Mouse (Mus musculus) embryo, embryonic 11.5 days (tissue): ENCODE data around the gene Cys1.
"Not testable (repeated sequence)": the region's sequence is repeated elsewhere in the genome, so short reads cannot be mapped to it uniquely, and the experiment has no call there.

Experiments used
- DNase-seq: peaks from one replicate; pipeline ENCODE4 v3.0.0-alpha.2; 2012; ENCODE audit warnings: low read depth, low spot score

Cys1 gene

DNA sequence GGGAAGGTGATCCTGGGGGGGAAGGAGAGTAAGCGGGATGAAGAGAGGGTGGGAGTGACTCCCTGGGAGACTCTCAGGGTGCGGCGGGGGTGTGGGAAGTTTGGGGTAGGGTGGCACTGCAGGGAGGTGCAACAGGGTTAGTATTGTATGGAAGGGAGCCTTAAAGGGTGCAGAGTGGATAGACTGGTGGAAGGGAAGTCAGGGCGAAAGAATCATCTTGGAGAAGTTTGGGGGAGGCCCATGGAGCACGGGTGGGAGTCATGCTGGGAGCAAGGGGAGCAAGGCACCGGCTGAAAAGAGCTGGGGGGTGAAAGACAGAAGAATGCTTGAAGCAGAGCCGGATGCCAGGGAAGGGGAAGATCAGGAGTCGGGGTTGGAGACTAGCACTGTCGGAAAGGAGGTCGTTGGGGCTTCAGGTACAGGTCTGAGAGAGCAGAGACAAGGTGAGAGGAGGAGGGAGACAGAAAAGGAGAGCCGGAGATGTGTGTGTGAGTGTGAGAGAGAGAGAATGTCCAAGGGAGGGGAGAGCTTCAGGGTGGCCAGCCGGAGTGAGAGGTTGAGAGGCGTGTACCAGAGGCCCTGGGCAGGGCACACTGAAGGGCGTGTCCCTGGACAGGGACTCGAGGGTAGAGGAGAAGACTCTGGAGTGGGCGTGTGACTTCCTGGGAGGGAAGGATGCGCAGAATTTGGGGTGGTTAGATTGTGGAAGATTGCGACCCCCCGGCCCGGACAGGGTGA is at the start of gene Cys1:
Gene Cys1, minus strand, starts transcription at position 528 of the 738 bp plus-strand sequence.
- no peak for DNase-seq

DNA sequence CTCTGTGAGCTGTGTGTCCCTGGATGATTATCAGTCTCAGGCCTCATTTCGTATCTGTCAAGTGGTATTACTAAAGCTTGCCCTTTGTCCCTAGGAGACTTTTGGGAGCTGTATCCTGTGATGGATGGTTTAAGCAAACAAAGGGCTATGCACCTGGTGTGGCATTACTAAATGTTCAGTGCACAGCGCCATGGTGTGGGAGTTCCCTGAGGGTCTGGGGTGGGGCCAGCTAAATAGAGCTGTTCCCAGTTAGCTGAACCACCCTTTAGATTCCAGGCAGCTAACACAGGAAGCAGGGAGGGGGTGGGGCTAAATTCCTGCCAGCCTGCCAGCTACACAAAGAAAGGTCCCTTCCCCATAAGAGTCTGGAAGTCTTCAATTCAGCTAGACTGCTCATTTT is 42.8 kb upstream of the Cys1 start:
- no peak for DNase-seq

DNA sequence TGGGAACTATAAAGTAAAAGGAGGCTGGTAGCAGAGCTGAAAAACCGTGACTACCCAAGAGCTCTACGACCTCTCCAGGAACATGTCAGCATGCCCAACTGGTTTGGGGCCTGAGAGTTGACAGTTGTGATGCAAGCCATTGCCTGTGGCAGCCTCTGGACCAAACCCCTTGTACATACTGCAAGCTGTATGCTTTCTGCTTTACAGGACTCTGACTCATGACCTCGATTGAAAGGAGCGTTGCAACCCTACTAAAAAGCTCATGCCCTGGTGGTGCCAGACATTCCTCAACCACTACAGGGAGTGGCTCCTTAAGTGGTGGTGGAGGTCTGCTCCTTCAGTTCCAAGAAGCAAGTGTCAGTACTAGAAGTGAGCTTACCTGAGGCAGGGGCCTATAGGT is 42.2 kb upstream of the Cys1 start:
- no peak for DNase-seq

DNA sequence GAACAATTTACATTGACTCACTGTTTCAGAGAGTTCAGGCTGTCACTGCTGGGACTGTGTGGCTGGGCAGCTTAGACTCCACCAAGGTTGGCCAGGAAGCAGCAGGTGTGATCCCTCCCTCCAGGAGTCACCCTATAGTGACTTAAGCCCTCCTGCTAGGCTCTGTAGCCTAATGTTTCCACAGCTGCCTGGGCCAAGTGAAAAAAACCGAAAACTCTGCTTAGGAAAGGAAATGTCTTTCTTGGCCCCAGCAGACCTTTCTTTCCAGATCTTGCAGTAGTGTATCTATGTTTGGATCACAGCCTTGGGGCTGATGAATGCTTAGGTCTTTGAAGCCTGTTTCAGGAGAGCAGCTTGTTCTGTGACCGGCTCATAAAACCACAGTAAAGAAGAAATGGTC is 41.8 kb upstream of the Cys1 start:
- DNase-seq: no peak

- no peak for DNase-seq
Measured at GRCm38 (mm10) chr12:24716721-24717301, 35.2 kb upstream of the Cys1 start.

DNA sequence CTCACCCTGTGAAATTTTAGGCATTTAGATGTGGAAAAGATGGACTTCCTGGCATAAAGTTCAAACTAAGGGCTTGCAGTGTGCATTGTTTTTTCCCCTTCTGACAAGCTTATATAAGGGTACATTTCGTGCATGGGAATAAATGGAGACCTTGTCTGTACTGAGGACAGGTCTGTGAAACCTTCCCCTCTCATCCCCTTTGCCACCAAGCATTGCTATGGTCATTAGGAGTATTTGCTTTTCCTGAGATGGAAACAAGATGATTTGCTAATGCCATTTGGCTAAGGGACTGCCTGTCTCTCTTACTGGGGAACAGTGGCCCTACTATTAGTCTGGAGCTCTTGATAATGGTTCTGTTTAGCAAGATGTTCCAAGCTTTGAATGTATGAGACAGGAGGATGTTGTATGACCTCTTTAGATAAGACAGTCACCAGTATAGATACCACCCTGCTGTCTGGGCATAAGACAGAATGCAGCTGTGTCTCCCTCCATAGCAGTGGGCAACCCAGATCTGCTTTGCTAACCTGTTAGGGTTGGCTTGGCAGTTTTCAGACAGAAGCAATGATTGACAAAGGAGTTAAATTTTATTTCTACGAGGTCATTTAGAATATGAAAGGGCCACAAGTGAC is 33.8 kb upstream of the Cys1 start:
- no peak for DNase-seq

DNA sequence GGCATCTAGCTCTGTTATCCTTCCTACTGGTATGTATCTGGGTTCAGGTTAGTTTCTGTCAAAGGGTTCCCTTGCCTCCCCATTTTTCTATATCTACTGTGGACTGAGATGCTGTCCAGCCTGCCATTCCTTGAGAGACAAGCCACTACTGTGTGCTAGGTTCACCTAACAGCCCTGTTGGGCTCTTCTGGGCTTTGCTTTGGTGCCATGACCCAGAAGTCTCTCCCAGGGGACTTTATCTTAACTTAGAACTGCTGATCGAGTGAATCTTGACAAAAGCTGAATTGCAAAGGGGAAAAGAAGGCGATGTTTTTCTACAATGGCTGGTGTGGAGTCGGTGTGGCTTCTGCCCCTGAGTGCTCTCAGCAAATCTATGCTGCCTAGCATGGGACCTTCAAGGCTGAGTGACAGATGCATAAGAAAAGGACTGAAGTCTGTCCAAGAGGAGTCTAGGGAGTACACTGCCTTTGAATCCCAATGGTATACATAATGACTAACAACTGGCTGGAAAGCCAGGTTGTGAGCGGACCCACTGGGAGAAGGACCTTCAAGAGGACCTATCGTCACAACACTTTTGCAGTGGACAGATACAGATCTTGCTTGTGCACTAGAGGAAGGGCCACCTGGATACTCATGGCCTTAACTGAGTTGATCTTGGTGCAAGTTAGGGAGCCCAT is 33.1 kb upstream of the Cys1 start:
- no peak for DNase-seq

- DNase-seq: no peak
Measured at GRCm38 (mm10) chr12:24712396-24712795, 30.8 kb upstream of the Cys1 start.

DNA sequence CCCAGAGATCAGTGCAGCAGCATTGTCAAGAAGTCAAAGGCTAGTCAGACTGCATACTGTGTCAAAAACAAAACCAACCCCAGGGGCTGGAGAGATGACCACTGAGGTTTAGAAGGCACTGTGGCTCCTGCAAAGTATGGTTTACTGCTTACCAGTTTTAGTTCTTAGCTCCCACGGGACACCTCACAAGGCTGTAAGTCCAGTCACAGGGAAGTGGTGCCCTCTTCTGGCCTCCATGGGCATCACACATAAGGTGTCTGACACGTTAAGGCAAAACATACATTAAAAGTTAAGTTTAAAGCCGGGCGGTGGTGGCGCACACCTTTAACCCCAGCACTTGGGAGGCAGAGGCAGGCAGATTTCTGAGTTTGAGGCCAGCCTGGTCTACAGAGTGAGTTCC is 29.1 kb upstream of the Cys1 start:
- DNase-seq: no peak

- DNase-seq: peak; percentile 82
Measured at GRCm38 (mm10) chr12:24709831-24710508, 28.4 kb upstream of the Cys1 start.

GRCm38 (mm10) chr12:24709409-24709808 is 27.8 kb upstream of the Cys1 start:
- DNase-seq: no peak

- no peak for DNase-seq
Measured at GRCm38 (mm10) chr12:24708824-24709218, 27.2 kb upstream of the Cys1 start.

DNA sequence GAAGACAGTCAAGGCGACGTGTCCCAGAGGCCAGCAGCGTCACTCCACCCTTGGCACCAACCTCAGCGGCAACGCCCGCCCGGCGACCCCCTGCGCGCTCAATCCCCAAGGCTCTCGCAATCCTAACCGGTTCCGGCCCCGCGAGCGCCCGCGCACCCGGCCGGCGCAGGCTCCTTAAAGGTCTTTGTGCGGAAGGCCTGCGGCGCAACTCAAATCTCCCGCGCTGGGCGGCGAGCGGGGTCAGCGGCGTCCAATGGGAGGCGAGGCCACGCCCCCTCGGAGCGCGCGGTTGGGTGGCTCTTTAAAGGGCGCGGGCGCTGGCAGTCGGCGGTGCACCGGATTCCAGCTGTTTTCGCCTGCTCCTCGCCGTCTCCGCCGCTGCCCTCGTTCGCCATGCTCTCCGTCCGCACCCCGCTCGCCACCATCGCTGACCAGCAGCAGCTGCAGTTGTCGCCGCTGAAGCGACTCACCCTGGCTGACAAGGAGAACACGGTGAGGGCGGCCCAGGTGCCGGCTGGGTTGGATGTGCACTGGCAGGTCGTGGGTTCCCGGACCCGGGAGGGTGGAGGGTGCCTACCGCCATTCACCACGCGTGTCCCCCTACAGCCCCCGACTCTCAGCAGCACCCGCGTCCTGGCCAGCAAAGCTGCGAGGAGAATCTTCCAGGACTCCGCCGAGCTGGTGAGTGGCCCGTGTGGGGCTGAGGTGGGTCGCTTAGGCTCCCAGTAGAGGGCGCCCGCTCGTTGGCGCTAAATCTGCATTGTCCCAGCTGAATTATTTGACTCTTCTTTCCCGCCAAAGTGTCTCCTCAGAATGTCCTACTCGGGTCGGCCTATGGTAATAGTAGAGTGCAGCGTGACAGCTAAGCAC is 26.6 kb upstream of the Cys1 start, which contains the start of gene Rrm2:
Gene Rrm2, plus strand, starts transcription at position 288 of the 870 bp plus-strand sequence.
- peak; percentile 98 for DNase-seq

- no peak for DNase-seq
Measured at GRCm38 (mm10) chr12:24707480-24707802, 25.8 kb upstream of the Cys1 start.

- no peak for DNase-seq
Measured at GRCm38 (mm10) chr12:24706764-24707479, 25.3 kb upstream of the Cys1 start.

- DNase-seq: no peak
Measured at GRCm38 (mm10) chr12:24705502-24706263, 24.1 kb upstream of the Cys1 start.

GRCm38 (mm10) chr12:24703013-24703412 is 21.4 kb upstream of the Cys1 start:
- DNase-seq: no peak

DNA sequence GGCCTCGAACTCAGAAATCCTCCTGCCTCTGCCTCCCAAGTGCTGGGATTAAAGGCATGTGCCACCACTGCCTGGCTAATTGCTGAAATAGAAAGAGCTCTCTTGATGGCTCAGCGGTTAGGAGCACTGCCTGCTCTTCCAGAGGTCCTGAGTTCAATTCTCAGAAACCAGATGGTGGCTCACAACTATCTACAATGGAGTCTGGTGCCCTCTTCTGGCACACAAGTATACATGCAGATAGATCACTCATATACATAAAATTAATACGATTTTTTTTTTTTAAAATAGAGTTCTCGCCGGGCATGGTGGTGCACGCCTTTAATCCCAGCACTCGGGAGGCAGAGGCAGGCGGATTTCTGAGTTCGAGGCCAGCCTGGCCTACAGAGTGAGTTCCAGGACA is 20.0 kb upstream of the Cys1 start:
- not testable (repeated sequence) for DNase-seq

GRCm38 (mm10) chr12:24699578-24699977 is 18.0 kb upstream of the Cys1 start:
- DNase-seq: no peak

DNA sequence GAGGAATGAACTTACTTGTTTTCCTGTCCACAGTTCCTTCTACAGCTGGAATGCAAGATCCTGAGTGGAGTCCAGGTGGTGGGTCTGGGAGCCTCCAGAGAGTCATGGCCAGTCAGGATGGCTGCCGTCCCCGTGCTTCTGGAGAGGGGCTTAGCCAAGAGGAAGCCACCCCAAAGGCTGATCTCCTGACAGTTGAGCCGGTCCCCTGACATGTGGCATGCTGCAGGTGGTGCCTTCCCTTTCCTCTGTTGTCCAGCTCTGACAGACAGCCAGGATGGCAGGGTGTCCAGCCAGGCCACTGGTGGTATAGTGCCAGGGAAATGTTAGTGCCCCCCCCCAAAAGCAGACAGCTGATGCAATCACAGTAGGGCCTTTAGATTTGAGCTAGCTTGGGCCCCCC is 16.9 kb upstream of the Cys1 start:
- no peak for DNase-seq
